Mouse (Mus musculus) embryonic facial prominence, embryonic 15.5 days (tissue): Measurements from ENCODE around the gene Lims1. TPM values are rescaled to one million over a fixed set of nuclear protein-coding genes. Genes with fewer than 3 reads are reported as not detected.
"Not testable (repeated sequence)": the region's sequence is repeated elsewhere in the genome, so short reads cannot be mapped to it uniquely, and the experiment has no call there.

ENCODE experiments used
- ATAC-seq: fragments of 200-750 bp; cut with Nextera tagmentation; 2 replicates; pipeline ENCODE4 v1.8.0; 2017; ENCODE audit warnings: low read depth, moderate TSS enrichment; ENCODE audit not compliant: insufficient number of reproducible peaks, low FRiP score, low TSS enrichment
- H3K27ac ChIP-seq: fragments of 300-500 bp; sonication (generic); replicated peaks from 2 replicates; pipeline ENCODE4 v1.5.1; 2015; ENCODE audit warnings: mild to moderate bottlenecking, inconsistent platforms
- H3K27me3 ChIP-seq: fragments of 300-500 bp; sonication (generic); 2 replicates; pipeline ENCODE4 v1.6.1; 2015; ENCODE audit warnings: inconsistent platforms
- H3K36me3 ChIP-seq: fragments of 300-500 bp; sonication (generic); 2 replicates; pipeline ENCODE4 v1.6.1; 2015; ENCODE audit warnings: mild to moderate bottlenecking, inconsistent platforms
- H3K4me1 ChIP-seq: fragments of 300-500 bp; sonication (generic); 2 replicates; pipeline ENCODE4 v1.6.1; 2015; ENCODE audit warnings: inconsistent platforms
- H3K4me2 ChIP-seq: fragments of 300-500 bp; sonication (generic); replicated peaks from 2 replicates; pipeline ENCODE4 v1.6.1; 2015; ENCODE audit warnings: mild to moderate bottlenecking, inconsistent platforms
- H3K4me3 ChIP-seq: fragments of 300-500 bp; sonication (generic); replicated peaks from 2 replicates; pipeline ENCODE4 v1.5.1; 2015; ENCODE audit warnings: mild to moderate bottlenecking, inconsistent platforms
- H3K9ac ChIP-seq: fragments of 300-500 bp; sonication (generic); 2 replicates; pipeline ENCODE4 v1.6.1; 2015; ENCODE audit warnings: inconsistent platforms
- H3K9me3 ChIP-seq: fragments of 300-500 bp; sonication (generic); replicated peaks from 2 replicates; pipeline ENCODE4 v1.6.1; 2016; ENCODE audit warnings: inconsistent platforms
- WGBS: fragments of 180-500 bp; shearing (Covaris S2); methylation state at CpG from one replicate; pipeline ENCODE4 v1.1.7; 2015; 5-methylcytosine and 5-hydroxymethylcytosine counted together
- polyA plus RNA-seq: library from polyadenylated mRNA; unstranded; fragments of >200 nt; fragmentation: Nextera tagmentation; extraction: Ambion mirVana; gene quantifications from 2 replicates; pipeline ENCODE4 v1.2.1, GENCODE M21; 2015

Lims1 gene
- polyA plus RNA-seq, 1 experiment from 2014 or later: 124 TPM

- H3K9me3 ChIP-seq: no peaks in the 10 kb centered on the region
- ATAC-seq: no peak
- no peak overlapping the region for H3K9ac ChIP-seq
- WGBS: 39% methylated on average over 3 of the region's 3 CpGs
- H3K27me3 ChIP-seq: no peaks in the 10 kb centered on the region
- no peaks in the 10 kb centered on the region for H3K36me3 ChIP-seq
- no peak overlapping the region for H3K27ac ChIP-seq
- H3K4me1 ChIP-seq: peaks cover 15% of the 10 kb centered on the region
- H3K4me3 ChIP-seq: no peak overlapping the region
- H3K4me2 ChIP-seq: no peak overlapping the region
Measured at GRCm38 (mm10) chr10:58326271-58326670, 3.0 kb downstream of the Lims1 start.

- WGBS: 93% methylated on average over 6 of the region's 6 CpGs
- not testable (repeated sequence) for H3K4me3 ChIP-seq, H3K4me2 ChIP-seq, H3K27ac ChIP-seq, H3K9ac ChIP-seq, ATAC-seq, H3K27me3 ChIP-seq, H3K36me3 ChIP-seq, H3K9me3 ChIP-seq
- peaks cover 15% of the 10 kb centered on the region for H3K4me1 ChIP-seq
Measured at GRCm38 (mm10) chr10:58327836-58328235, 4.6 kb downstream of the Lims1 start.

GRCm38 (mm10) chr10:58328517-58329108, 5.3 kb downstream of the Lims1 start:
- Histone ChIP-seq H3K4me3 (no peak overlapping the region), H3K36me3 (no peaks in the 10 kb centered on the region), H3K9me3 (no peaks in the 10 kb centered on the region), H3K4me2 (no peak overlapping the region), H3K4me1 (peaks cover 15% of the 10 kb centered on the region), H3K9ac (no peak overlapping the region), H3K27ac (no peak overlapping the region), H3K27me3 (no peaks in the 10 kb centered on the region)
- WGBS: 90% methylated on average over 8 of the region's 8 CpGs
- ATAC-seq: no peak

- no peak overlapping the region for H3K4me2 ChIP-seq
- no peak overlapping the region for H3K9ac ChIP-seq
- H3K4me1 ChIP-seq: peaks cover 10% of the 10 kb centered on the region
- no peaks in the 10 kb centered on the region for H3K27me3 ChIP-seq
- no peak overlapping the region for H3K27ac ChIP-seq
- no peak for ATAC-seq
- H3K4me3 ChIP-seq: no peak overlapping the region
- no peaks in the 10 kb centered on the region for H3K36me3 ChIP-seq
- no peaks in the 10 kb centered on the region for H3K9me3 ChIP-seq
Measured at GRCm38 (mm10) chr10:58330635-58331034, 7.4 kb downstream of the Lims1 start.

- peaks cover 8% of the 10 kb centered on the region; the same call in 1 of the 2 replicates for H3K4me1 ChIP-seq
- H3K4me3 ChIP-seq: no peak overlapping the region
- no peak for ATAC-seq
Measured at GRCm38 (mm10) chr10:58331741-58332140, 8.5 kb downstream of the Lims1 start.

GRCm38 (mm10) chr10:58333414-58333813, 10.1 kb downstream of the Lims1 start:
- Histone ChIP-seq H3K4me1 (peaks cover 8% of the 10 kb centered on the region; the same call in 1 of the 2 replicates), H3K27me3 (no peaks in the 10 kb centered on the region)

More at GRCm38 (mm10) chr10:58331741-58332140, 8.5 kb downstream of the Lims1 start:
- no peak overlapping the region for H3K27ac ChIP-seq
- no peak overlapping the region for H3K9ac ChIP-seq
- H3K9me3 ChIP-seq: no peaks in the 10 kb centered on the region
- no peaks in the 10 kb centered on the region for H3K36me3 ChIP-seq
- no peak overlapping the region for H3K4me2 ChIP-seq
- no peaks in the 10 kb centered on the region for H3K27me3 ChIP-seq

GRCm38 (mm10) chr10:58336156-58336555, 12.9 kb downstream of the Lims1 start:
- H3K27me3 ChIP-seq: no peaks in the 10 kb centered on the region

More at GRCm38 (mm10) chr10:58333414-58333813, 10.1 kb downstream of the Lims1 start:
- WGBS: 87% methylated on average over 5 of the region's 5 CpGs
- no peak overlapping the region for H3K27ac ChIP-seq
- no peaks in the 10 kb centered on the region for H3K36me3 ChIP-seq
- no peak overlapping the region for H3K9ac ChIP-seq
- no peaks in the 10 kb centered on the region for H3K9me3 ChIP-seq
- ATAC-seq: no peak
- no peak overlapping the region for H3K4me2 ChIP-seq
- H3K4me3 ChIP-seq: no peak overlapping the region

GRCm38 (mm10) chr10:58337091-58337490, 13.8 kb downstream of the Lims1 start:
- ATAC-seq, H3K36me3 ChIP-seq, H3K4me2 ChIP-seq, H3K27me3 ChIP-seq, H3K27ac ChIP-seq, H3K4me3 ChIP-seq, H3K9me3 ChIP-seq, H3K9ac ChIP-seq: not testable (repeated sequence)
- 81% methylated on average over 4 of the region's 4 CpGs for WGBS
- peaks cover 13% of the 10 kb centered on the region for H3K4me1 ChIP-seq

More at GRCm38 (mm10) chr10:58336156-58336555, 12.9 kb downstream of the Lims1 start:
- Histone ChIP-seq H3K4me3 (no peak overlapping the region), H3K4me2 (no peak overlapping the region), H3K4me1 (peaks cover 8% of the 10 kb centered on the region; the same call in 1 of the 2 replicates), H3K9ac (no peak overlapping the region), H3K27ac (peak overlapping the region; percentile 51), H3K36me3 (no peaks in the 10 kb centered on the region), H3K9me3 (no peaks in the 10 kb centered on the region)
- 71% methylated on average over 1 of the region's 1 CpGs for WGBS
- no peak for ATAC-seq

GRCm38 (mm10) chr10:58338590-58338989, 15.3 kb downstream of the Lims1 start:
- no peak for ATAC-seq
- Histone ChIP-seq H3K27me3 (no peaks in the 10 kb centered on the region), H3K9me3 (no peaks in the 10 kb centered on the region), H3K36me3 (no peaks in the 10 kb centered on the region), H3K4me3 (no peak overlapping the region), H3K4me2 (no peak overlapping the region), H3K4me1 (peaks cover 15% of the 10 kb centered on the region), H3K27ac (0 out of 2 replicates have a peak overlapping the region, but pooled peaks have one; percentile 17), H3K9ac (no peak overlapping the region)
- 23% methylated on average over 1 of the region's 1 CpGs for WGBS

GRCm38 (mm10) chr10:58341685-58342084, 18.4 kb downstream of the Lims1 start:
- ATAC-seq: peak; percentile 63; the same call in 1 of the 2 replicates

GRCm38 (mm10) chr10:58342199-58342598, 18.9 kb downstream of the Lims1 start:
- Histone ChIP-seq H3K27ac (peak overlapping the region; percentile 69; the same call in 1 of the 2 replicates), H3K4me1 (peaks cover 7% of the 10 kb centered on the region; the same call in 1 of the 2 replicates), H3K27me3 (no peaks in the 10 kb centered on the region), H3K9me3 (no peaks in the 10 kb centered on the region), H3K9ac (no peak overlapping the region), H3K36me3 (no peaks in the 10 kb centered on the region), H3K4me3 (no peak overlapping the region), H3K4me2 (no peak overlapping the region)
- ATAC-seq: no peak
- WGBS: 82% methylated on average over 2 of the region's 2 CpGs

More at GRCm38 (mm10) chr10:58341685-58342084, 18.4 kb downstream of the Lims1 start:
- H3K36me3 ChIP-seq: no peaks in the 10 kb centered on the region
- no peak overlapping the region for H3K4me3 ChIP-seq
- H3K4me2 ChIP-seq: no peak overlapping the region
- H3K27me3 ChIP-seq: no peaks in the 10 kb centered on the region
- no peaks in the 10 kb centered on the region for H3K9me3 ChIP-seq
- no peak overlapping the region for H3K9ac ChIP-seq
- H3K27ac ChIP-seq: peak overlapping the region; percentile 69
- 48% methylated on average over 2 of the region's 2 CpGs for WGBS
- H3K4me1 ChIP-seq: peaks cover 7% of the 10 kb centered on the region; the same call in 1 of the 2 replicates

- Histone ChIP-seq H3K36me3 (no peaks in the 10 kb centered on the region), H3K4me2 (no peak overlapping the region), H3K27me3 (no peaks in the 10 kb centered on the region), H3K9me3 (no peaks in the 10 kb centered on the region), H3K27ac (no peak overlapping the region), H3K9ac (no peak overlapping the region), H3K4me3 (no peak overlapping the region), H3K4me1 (peaks cover 7% of the 10 kb centered on the region; the same call in 1 of the 2 replicates)
- no peak for ATAC-seq
- whole genome bisulfite sequencing: 92% methylated on average over 3 of the region's 3 CpGs
Measured at GRCm38 (mm10) chr10:58343552-58343951, 20.3 kb downstream of the Lims1 start.
